Mouse (Mus musculus) WW6 (cell line): ENCODE measurements around the gene Abcb4.
"Not testable (repeated sequence)": the region's sequence is repeated elsewhere in the genome, so short reads cannot be mapped to it uniquely, and the experiment has no call there.

Source experiments
- DNase-seq: peaks from one replicate; pipeline ENCODE4 v3.0.0-alpha.2; 2013; ENCODE audit warnings: low read depth, low spot score

Gene Abcb4

DNA sequence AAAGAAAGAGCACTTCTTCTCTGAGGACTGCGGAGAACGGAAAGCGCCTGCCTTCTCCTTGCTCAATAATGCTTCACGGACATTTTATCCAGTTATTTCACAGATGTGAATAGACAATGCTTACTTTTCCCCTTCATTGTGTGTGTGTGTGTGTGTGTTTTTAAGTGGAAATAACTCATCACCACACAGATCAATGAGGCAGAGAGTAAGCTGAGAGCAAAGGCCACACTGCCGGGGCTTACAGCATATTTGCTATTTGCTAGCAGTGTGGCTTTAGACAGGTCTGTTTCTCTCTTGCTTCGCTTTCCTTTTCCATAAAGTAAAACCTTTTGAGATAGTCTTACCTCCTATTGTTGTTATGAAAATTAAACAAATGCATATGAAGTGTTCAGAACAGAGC is 11.0 kb downstream of the Abcb4 start:
- DNase-seq: no peak

DNA sequence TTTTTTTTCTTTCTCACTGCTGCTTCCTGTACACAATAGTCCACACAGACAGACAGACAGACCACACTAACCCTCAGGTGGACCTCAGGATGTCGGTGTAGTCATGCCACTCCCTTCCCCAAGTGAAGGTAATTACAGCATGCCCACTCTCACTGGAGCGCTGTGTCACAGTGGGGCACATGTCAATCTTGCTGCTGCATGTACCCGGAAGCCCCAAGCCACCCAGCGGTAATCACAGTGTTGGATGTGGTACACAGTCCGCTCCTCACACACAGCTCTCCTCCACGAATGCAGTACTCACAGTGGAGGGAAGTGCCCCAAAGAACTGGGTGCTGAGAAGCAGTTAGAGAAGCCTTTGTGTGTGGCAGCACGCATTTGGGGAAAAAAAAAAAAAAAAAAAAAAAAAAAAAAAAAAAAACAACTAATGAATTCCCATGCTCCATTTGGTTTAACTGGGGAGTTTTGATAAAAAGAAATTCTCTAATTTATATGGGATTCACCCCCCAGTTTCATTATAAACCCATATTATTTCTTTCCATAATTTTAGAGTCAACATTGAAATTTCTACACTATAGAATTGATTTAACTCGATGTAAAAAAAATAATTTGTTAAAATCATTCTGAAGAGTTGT is 18.2 kb downstream of the Abcb4 start:
- no peak for DNase-seq

DNA sequence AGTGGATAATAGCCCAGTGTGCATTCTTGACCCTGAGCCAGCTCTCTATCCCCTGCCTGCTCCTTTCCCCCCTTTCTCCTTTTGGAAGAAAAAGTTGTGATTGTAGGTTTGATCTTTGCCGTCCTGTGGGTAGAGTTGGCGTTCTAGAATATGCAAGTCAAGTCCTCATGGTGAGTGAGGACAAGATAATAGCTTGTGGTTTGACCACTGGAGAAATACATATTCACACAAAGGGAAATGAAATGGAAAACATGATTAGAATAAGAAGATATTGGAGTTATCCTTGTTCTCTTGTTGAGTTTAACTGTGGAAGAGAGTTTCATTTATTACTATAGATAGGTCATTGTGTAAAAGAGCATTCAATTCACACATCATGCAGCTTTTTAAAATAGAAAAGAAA is 22.9 kb downstream of the Abcb4 start:
- DNase-seq: no peak

DNA sequence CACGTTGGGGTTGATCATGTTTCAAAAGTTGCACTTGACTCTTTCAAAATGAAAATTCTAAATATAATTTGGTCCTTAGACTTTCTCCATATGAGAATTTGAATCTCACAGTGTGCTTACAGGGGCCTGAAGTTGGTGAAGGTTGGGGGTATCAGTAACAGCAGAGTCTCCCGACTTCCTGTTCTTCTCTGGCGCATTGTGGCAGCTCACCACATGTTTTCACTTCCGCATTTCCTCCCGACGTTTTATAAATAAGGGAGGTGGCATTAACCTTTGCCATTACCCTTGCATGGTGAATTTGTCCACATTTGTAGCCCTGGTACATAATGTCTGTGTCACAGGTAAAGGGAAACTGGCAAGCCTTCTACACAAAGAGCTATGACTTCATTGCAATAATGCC is 23.6 kb downstream of the Abcb4 start:
- DNase-seq: no peak

DNA sequence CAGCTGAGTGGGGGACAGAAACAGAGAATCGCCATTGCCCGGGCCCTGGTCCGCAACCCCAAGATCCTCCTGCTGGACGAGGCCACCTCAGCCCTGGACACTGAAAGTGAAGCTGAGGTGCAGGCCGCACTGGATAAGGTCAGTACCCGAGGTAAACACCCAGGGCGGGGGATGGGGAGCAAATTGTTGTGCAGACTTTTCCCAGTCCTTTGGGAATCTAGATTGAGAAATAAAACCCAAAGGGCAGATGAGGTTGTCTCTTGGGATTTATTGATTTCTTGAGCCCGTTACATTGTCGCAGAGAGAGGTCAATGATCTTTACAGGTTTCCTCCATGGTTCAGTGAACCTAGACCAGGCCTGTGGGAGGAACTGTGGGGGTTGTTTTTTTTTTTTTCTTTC is 34.9 kb downstream of the Abcb4 start:
- DNase-seq: no peak

DNA sequence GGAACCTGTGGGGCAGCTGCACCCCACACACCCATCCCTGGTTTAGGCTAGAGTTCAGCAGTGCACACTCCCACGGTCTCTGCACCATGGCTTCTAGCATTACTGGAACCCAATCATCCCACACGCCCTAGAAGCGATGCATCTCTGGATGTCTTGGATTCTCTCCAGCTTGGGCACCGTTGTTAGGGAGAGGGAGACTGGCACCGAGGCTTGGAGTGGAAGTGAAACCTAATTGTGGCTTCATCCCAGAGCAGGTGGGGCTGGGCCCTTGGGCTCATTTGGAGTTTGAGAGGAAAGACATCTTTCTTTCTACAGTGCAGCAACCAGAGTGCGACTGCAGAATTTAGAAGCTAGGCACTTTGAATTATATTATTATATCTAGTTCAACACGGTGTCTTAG is 44.4 kb downstream of the Abcb4 start:
- DNase-seq: no peak

DNA sequence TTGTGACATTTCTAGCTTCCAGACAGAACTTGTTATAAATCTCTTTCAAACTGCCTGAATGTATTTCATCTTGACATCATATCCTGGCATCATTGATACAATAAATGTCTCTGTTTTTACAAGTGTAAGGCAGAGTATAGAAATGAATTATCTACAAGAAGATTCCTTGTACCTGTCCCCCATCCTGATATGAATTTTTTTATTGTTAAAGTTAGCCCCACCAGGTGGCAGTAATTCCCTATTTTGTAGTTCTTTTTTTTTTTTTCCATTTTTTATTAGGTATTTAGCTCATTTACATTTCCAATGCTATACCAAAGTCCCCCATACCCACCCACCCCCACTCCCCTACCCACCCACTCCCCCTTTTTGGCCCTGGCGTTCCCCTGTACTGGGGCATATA is 47.7 kb downstream of the Abcb4 start:
- not testable (repeated sequence) for DNase-seq

DNA sequence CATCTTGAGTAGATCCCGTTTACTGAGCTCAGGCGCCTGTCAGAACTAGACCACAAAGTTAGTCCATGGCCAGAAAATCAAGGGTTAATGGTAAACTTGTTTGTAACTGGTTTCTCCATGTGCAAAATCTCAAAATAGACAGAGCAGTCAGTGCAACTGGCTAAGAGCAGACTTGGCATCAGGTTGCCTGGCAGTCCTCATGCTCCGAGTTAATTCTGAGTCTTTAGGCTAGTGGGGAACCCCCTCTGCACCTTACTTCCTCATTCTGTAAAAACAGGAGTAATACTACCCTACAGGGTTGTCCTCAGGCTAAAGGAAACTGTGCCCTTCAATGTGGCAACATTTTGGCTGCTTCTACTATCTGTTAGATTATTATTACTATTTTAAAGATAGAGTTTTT is 50.3 kb downstream of the Abcb4 start:
- no peak for DNase-seq

DNA sequence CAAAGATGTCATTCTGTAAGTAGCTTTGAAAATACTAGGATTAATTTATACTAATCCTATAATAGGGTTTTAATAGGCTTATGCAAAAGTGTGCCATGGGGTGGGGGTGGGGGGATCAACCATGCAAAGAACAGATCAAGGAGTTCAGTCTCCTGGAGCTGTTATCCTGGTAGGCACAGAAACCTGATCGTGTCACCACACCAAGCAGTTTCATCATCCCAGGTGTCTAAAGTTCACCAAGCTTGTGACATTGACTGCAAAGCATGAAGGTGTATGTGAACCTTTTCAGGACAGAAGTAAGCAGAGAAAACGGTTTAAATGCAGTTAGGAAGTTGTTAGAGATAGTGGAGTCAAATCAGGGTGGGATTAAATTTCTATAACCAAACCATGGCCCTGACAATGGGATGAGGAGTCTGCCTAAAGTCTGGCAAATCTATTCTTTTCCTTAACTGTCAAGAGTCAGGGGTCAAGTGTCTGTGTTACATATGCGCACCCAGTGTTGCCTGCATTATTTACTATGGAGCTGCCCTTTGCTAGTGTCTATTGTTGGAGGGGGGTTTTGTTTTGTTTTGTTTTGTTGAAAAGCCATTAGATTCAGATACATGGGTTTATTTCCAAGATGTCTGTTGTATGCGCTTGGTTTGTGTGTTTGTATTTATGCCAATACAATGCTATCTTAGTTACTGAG is 54.0 kb downstream of the Abcb4 start:
- no peak for DNase-seq

DNA sequence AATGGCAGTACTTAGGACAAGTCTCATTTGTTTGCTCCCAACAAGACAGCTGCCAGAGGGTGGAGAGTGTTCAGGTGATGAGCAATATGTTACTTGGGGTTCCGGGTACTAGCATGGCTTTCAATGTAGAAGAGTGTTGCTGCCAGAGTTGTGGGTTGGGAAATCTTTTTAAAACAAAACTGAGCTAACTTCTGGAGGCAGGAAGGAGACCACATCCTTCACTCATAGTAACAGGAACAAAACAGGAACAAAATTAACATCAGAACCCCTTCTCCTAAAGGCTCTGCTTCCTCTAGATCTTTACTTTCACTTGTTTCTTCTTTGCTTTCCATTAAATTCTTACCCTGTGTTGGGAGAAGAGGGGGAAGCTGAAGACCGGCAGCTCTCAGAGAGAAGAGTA is 60.1 kb downstream of the Abcb4 start:
- DNase-seq: no peak

DNA sequence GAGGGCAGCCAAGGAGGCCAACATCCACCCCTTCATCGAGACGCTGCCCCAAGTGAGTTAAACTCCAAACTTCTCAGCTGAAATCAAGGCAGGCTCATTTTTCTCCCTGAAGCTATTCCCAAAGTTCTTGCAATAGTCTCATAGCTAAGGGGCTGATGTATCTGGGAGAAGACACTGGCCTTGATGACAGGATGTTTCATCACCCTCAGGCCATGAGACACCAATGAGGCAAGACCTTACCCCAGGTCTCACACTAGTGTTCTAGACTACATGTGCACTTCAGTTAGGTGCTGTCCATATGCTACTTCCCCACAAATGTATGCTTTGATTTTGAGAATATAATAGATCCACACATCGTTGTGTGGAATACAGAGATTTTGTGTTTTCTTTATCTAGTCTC is 62.0 kb downstream of the Abcb4 start:
- no peak for DNase-seq

DNA sequence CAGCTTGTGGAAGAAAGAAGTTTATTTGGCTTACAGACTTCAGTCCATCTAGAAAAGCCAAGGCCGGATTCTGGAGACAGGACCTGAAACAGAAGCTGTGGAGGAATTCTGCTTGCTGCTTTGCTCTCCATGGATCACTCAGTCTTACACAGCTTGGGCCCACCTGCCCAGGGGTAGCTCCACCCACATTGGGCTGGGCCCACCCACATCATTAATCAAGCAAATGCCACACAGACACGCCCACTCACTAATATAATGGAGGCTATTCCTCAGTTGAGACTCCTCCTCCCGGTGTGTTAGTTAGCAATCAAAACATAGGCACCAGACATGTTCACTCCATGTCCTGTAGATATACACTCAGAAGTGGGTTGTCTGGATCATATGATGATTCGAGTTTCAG is 67.0 kb downstream of the Abcb4 start:
- no peak for DNase-seq

DNA sequence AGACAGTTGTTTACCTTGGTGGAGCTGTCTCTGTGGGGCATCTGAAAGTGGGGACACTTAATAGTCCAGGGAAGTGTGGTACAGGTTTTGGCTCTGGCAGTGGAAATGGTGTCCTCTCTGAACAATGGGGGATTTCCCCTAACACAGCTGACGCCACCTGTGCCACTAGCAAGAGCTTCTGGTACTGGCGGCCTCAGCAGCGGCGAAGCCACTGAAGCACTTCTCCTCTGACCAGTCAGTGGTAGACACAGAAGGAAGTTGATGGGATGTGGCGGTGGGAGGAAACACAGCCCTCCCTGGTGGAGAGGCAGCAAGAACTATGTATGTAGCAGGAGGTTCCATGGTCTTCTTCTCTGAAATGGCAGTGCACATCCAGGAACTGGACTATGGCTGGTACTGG is 71.0 kb downstream of the Abcb4 start:
- no peak for DNase-seq

DNA sequence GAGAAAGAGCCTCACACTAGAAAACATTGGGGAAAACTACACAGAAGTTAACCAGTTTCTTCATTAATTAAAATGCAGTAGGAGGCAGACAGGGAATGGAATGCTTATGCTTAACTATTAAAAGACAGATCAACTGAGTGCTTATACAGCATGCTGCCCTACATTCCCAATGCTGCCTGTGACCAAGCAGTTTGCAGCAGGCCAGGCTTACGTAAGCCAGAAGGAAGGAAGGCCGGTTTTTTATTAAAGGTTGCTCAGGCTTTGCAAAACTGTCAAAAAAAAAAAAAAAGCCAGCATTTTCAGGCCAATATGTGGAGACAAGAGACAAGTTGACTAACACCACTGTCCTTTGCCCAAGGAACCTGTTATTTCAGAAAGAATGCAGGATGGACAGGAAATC is 77.2 kb downstream of the Abcb4 start:
- DNase-seq: no peak

DNA sequence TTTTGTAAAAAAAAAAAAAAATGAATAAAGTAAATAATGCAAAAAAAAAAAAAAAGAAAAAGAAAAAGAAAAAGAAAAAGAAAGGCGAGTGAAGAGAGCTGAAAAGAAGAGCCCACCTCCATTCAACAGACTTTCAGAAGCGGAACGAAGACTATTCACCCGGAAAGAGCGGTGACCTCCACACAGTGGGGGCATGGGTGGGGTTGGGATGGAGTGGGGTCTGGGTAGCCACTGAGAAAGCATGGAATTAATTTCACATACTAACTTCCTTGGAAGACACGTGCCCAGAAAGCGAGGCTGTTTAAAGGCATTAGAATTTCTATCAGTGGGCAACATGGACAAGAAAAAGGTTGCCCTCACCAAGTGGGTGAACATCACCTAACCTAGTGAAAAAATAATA is 78.8 kb downstream of the Abcb4 start:
- DNase-seq: no peak

DNA sequence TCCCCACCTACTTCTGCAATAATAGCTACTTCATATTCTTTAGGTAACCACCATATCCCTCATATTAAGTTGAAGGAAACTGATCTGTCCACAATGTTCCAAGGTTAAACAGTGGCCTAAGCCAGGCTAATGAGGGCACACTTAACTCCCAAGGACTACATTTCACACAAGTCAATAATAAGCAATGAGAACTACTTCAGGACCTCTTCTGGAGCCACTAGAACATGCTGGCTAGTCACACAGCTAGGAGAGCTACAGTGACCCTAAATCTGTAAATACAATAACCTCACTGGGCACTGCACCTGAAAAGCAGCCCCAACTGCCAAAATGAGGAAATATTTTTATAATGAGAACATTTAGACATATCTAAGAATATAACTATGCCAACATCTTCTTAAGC is 81.2 kb downstream of the Abcb4 start:
- no peak for DNase-seq

DNA sequence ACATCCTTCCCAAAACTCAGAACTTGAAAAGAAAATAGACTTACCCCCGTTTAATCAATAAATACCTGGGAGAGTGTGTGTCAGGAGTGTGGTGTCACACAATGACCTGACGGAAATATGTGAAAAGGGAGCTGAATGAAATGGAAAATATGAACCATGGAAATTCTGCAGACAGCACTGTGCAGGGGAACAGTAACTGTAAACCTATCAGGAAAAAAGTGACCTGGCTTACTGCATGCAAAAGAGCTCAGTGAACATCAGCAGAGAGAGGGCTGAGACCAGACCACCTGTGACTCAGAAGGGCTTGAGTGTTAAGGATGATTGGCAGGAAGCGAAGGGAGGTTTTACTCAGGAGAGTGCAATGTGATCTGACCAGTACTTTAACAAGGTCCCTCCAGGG is 92.0 kb downstream of the Abcb4 start:
- DNase-seq: no peak

DNA sequence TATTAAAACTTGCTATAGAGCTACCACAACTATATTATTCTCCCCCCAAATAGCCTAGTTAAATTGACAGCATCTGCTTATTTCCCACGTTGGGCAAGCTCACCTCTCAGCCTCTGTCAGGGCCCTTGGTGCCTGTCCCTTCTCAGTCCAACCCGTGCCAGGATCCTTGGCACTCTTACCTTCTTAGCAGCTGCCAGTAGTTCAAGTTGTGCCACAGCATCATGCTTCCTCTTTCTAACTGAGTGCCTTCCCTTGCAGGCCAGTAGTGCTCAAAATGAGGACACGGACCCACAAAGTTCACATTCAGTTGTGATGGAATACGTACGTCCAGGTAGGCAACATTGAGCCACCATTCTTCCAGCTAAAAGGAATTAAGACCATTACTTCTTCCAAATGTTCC is 94.4 kb downstream of the Abcb4 start:
- no peak for DNase-seq

DNA sequence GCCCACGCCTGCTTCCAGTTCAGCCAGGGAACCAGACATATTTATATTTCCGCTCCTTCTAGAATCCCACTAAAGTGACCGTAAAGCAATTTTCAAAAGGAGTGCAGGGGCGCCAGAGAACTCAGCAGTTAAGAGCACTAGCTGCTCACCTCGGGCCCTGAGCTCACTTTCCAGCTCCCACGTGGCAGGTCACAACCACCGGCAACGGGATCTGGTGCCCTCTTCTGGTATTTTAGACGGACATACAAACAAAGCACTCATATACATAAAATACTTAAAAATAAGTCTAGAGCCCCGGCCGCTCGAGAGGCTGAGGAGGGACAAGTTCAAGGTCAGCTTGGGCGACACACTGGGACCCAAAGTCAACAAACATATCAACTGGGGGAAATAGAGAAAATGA is 97.0 kb downstream of the Abcb4 start:
- no peak for DNase-seq

DNA sequence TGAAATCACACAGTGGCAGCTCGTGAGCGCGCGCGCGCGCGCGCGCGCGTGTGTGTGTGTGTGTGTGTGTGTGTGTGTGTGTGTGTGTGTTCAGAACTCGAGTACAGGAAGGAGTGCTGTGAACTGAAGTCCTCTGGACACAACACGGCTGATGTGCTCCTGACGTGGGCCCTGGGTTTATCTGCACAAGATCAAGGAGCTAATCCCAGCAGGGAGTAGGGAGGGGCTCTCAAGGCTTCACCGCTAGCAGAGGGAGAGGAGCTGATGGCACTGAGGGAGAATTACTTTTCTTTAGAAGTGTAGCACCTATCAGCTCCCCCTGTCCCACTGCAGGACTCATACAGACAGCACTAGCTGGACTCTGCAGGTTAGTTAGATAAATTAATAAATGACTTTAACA is 98.1 kb downstream of the Abcb4 start:
- no peak for DNase-seq

DNA sequence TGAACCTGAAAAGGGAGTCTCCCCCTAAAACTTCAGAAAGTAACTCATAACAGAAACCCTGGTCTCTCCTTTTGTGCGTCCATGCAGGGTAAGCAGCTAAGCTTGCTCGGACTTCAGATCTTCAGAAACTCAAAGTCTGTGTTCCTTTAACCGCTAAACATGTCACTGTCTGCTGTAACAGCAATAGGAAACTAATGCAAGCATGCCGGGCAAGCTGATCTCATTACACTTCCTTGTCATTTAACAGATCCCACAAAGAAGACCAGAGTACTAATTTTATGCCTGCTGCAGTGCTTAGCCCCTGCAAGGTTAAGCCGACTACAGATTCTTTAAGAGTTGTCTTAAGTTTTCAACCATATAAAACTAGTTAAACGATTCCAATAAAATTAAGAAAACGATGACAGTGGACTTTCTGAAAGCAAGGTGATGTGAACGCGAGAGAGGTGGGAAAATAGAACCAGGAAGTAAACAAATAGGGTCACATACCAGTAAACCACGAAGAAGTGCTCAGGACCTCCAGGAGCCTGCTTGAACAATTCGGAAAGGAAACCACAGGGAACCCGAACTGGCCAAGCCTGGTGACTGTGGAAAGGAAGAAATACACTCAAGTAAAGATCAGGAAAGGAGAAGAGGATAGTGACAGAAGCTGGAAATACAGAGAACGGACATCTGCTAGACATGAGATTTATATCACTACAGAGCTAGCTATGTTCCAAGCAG is 102.6 kb downstream of the Abcb4 start:
- no peak for DNase-seq

DNA sequence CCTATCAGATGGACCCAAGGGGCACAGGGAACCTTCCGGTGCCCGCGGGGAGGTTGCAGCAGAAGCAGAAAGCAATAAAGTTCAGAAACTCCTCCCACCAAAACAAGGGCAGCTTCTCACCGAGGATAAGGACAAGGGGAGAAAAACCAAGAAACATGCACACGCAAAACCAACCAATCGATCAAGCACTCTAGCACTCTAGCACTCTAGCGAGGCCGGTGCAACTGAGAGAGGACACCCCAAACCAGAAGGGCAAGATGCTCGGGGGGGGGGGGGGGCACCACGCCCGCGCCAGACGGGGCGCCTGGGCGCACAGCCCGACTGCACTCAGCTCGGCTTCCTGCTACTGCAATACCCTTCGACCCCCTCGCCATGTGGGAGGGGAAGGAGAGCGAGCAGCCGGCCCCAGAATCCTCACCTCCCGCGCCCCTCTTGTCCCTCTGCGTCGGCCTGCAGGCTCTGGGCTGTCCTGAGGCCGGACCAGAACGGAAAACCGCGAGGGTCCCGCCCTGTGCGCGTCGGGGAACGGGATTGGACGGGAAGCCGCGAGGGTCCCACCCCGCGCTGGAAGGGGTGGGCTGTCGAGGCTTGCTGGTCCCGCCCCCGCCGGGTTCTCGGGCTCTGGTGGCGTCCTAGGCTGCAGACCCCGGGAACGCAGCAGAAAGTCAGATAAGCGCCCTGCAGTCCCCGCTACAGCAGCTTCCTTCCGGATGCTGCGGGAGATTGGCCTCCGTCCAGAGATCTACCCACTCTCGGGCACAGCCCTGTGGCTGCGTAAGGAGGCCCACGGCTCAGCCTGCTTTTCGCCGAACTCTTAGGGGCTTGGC is 103.4 kb downstream of the Abcb4 start, which contains the start of gene Crot:
TSS of gene Crot (minus strand) at position 639 of the 827 bp plus-strand sequence.
- DNase-seq: peak; percentile 83
